Mouse (Mus musculus): ENCODE data around the gene B9d1.

B9d1 gene

GRCm38 (mm10) chr11:61487936-61488335 is 17.0 kb upstream of the B9d1 start:
- in situ Hi-C loops (cut with MboI; ENCODE audit: low sequenced_read_pairs): no loop called here

- in situ Hi-C loops (cut with MboI; ENCODE audit: low sequenced_read_pairs): no loop called here
These were observed 15.9 kb upstream of the B9d1 start for GRCm38 (mm10) chr11:61489085-61489484.

- in situ Hi-C loops (cut with MboI; ENCODE audit: low sequenced_read_pairs): no loop called here
These were observed 15.1 kb upstream of the B9d1 start for GRCm38 (mm10) chr11:61489874-61490273.

GRCm38 (mm10) chr11:61490944-61491520 is 13.9 kb upstream of the B9d1 start:
- in situ Hi-C loops (cut with MboI; ENCODE audit: low sequenced_read_pairs): no loop called here

- in situ Hi-C loops (cut with MboI; ENCODE audit: low sequenced_read_pairs): no loop called here
These were observed 12.1 kb upstream of the B9d1 start for GRCm38 (mm10) chr11:61492749-61493401.

GRCm38 (mm10) chr11:61493525-61494128 is 11.3 kb upstream of the B9d1 start:
- in situ Hi-C loops (cut with MboI; ENCODE audit: low sequenced_read_pairs): no loop called here

- in situ Hi-C loops (cut with MboI; ENCODE audit: low sequenced_read_pairs): no loop called here
These were observed 10.6 kb upstream of the B9d1 start, which contains the start of gene Mapk7 for GRCm38 (mm10) chr11:61494129-61494997. Gene Mapk7 (minus strand): TSS chr11:61494406.

- in situ Hi-C loops (cut with MboI; ENCODE audit: low sequenced_read_pairs): no loop called here
These were observed 9.4 kb upstream of the B9d1 start for GRCm38 (mm10) chr11:61495528-61495927.

GRCm38 (mm10) chr11:61497490-61497889 is 7.5 kb upstream of the B9d1 start:
- in situ Hi-C loops (cut with MboI; ENCODE audit: low sequenced_read_pairs): no loop called here

- in situ Hi-C loops (cut with MboI; ENCODE audit: low sequenced_read_pairs): no loop called here
These were observed 6.0 kb upstream of the B9d1 start for GRCm38 (mm10) chr11:61498736-61499504.

- in situ Hi-C loops (cut with MboI; ENCODE audit: low sequenced_read_pairs): loop anchor here (10.0 kb wide), 1 partner anchor 111 kb away; no protein-coding TSS in a partner anchor
These were observed 1.0 kb upstream of the B9d1 start for GRCm38 (mm10) chr11:61503933-61504332.

GRCm38 (mm10) chr11:61514953-61515352 is 10.0 kb downstream of the B9d1 start:
- in situ Hi-C loops (cut with MboI; ENCODE audit: low sequenced_read_pairs): no loop called here

GRCm38 (mm10) chr11:61517971-61518370 is 13.0 kb downstream of the B9d1 start:
- in situ Hi-C loops (cut with MboI; ENCODE audit: low sequenced_read_pairs): no loop called here

- in situ Hi-C loops (cut with MboI; ENCODE audit: low sequenced_read_pairs): no loop called here
These were observed 13.9 kb downstream of the B9d1 start for GRCm38 (mm10) chr11:61518871-61519270.

- in situ Hi-C loops (cut with MboI; ENCODE audit: low sequenced_read_pairs): no loop called here
These were observed 14.7 kb downstream of the B9d1 start for GRCm38 (mm10) chr11:61519484-61520107.

GRCm38 (mm10) chr11:61526872-61527271 is 21.9 kb downstream of the B9d1 start:
- in situ Hi-C loops (cut with MboI; ENCODE audit: low sequenced_read_pairs): no loop called here

GRCm38 (mm10) chr11:61529268-61529713 is 24.3 kb downstream of the B9d1 start:
- in situ Hi-C loops (cut with MboI; ENCODE audit: low sequenced_read_pairs): no loop called here

- in situ Hi-C loops (cut with MboI; ENCODE audit: low sequenced_read_pairs): no loop called here
These were observed 27.9 kb downstream of the B9d1 start for GRCm38 (mm10) chr11:61532820-61533219.

GRCm38 (mm10) chr11:61533571-61533970 is 28.6 kb downstream of the B9d1 start:
- in situ Hi-C loops (cut with MboI; ENCODE audit: low sequenced_read_pairs): no loop called here

- in situ Hi-C loops (cut with MboI; ENCODE audit: low sequenced_read_pairs): no loop called here
These were observed 30.6 kb downstream of the B9d1 start for GRCm38 (mm10) chr11:61535530-61535929.

Measured in CH12F3 (cell line).